Mouse (Mus musculus) gastrocnemius, adult 2 months (tissue): ENCODE data around the gene Heca. TPM values are rescaled to one million over a fixed set of nuclear protein-coding genes. Genes with fewer than 3 reads are reported as not detected.
"Not testable (repeated sequence)": the region's sequence is repeated elsewhere in the genome, so short reads cannot be mapped to it uniquely, and the experiment has no call there.

Source experiments
- DNase-seq: peaks from one replicate; pipeline ENCODE4 v3.0.0; 2022
- H3K27ac ChIP-seq: fragments of 200-600 bp; 2 replicates; pipeline ENCODE4 v1.8.1; 2022; ENCODE audit warnings: mild to moderate bottlenecking
- H3K4me3 ChIP-seq: fragments of 200-600 bp; 2 replicates; pipeline ENCODE4 v1.8.1; 2022; ENCODE audit warnings: mild to moderate bottlenecking, moderate library complexity
- CTCF ChIP-seq: fragments of 200-600 bp; IDR thresholded peaks from 2 replicates; pipeline ENCODE4 v1.8.1; 2022; ENCODE audit warnings: antibody characterized with exemption, mild to moderate bottlenecking, moderate library complexity
- intact Hi-C: fragments of 180-260 bp; cut with DNase I; formaldehyde crosslinking; loops from one replicate; pipeline ENCODE4 v1.15.1; 2025
- long read RNA-seq, 2 experiments: library from polyadenylated mRNA; stranded (forward); transcript quantifications; one replicate each; pipeline ENCODE4 v2.0.0; 2021
- total RNA-seq, 2 experiments: library from RNA; stranded (reverse); gene quantifications; 2 replicates each; pipeline ENCODE4 v1.2.3; 2021

Gene Heca
- total RNA-seq: 10 to 100 TPM; 17.1 to 18.6 TPM
- long read RNA-seq, experiment 1, full-length matches to known transcripts: 39 of 48 reads
- long read RNA-seq, experiment 1, partial matches to known transcripts: 5 of 48 reads
- long read RNA-seq, experiment 1, other reads (novel, unspliced or antisense): 4 of 48 reads
- long read RNA-seq, experiment 2, full-length matches to known transcripts: 28 of 31 reads
- long read RNA-seq, experiment 2, partial matches to known transcripts: 2 of 31 reads
- long read RNA-seq, experiment 2, other reads (novel, unspliced or antisense): 1 of 31 reads

DNA sequence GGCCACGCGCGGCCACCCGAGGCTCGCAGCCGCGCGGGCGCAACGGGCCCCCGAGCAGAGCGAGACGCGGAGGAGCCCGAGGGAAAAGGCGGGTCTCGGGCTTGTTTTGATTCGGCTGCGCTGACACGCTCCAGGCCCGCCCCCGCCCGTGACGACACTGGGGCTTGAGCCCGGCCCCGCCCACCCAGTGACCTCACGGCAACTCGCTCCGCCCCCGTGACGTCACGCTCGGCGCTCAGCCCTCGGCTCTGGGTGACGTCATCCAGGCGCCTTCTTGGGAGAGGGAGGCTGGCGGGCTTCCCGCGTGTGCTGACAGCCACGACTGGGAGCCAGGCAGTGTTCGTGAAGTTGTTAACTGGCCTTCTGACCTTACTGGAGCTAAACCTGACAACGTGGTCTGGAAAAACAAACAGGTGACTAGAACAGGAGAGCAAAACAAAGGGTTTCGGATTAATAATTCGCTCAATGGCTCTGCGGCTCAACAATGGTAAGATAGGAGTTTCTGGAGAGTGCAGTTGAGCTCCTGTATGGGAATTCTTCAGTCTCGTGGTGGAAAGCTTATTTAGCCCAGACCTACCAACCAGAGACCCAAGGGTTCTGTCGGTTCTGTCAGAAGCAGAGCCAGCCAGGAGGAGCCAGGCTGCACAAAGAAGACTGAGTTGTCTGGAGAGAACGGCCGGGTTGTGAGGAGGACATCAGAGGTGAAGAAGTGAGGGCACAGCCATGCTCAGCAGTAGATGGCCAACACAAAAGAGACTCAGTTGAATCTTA, at the start of gene Heca:
TSS of gene Heca (minus strand) at position 108 of the 771 bp plus-strand sequence.
- Histone ChIP-seq H3K4me3 (peak within 1 kb of the TSS; percentile 88), H3K27ac (peak within 1 kb of the TSS; percentile 87)
- no peak for TF ChIP-seq CTCF
- intact Hi-C loops: no loop called here
- peak; percentile 92 for DNase-seq

DNA sequence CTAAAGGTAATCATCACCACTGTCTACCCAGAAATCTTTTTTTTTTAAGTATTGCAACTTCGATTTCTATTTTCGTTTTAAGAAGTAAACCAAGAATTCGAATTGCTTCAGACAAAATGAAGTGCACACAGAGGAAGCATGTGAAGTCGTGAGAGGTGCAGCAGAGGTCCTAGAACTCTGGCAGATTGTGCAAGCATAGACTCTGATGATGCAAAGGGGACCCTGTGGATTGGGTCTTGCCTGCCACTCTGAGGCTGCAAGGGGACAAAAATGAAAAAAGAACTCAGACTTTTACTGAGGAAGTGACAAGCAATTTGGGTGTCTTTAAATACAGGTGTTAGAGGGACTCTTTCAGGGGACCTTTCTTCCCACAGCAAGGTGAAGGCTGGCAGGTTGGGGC, 42.7 kb upstream of the Heca start:
- no peak for DNase-seq
- Histone ChIP-seq H3K27ac (no peak overlapping the region), H3K4me3 (no peak overlapping the region)
- intact Hi-C loops: no loop called here
- no peak for TF ChIP-seq CTCF

- no peak for DNase-seq
- no peak overlapping the region for H3K4me3 ChIP-seq
- intact Hi-C loops: no loop called here
- H3K27ac ChIP-seq: no peak overlapping the region
- TF ChIP-seq CTCF: no peak
Observed at GRCm38 (mm10) chr10:17989136-17989535, 41.3 kb upstream of the Heca start.

DNA sequence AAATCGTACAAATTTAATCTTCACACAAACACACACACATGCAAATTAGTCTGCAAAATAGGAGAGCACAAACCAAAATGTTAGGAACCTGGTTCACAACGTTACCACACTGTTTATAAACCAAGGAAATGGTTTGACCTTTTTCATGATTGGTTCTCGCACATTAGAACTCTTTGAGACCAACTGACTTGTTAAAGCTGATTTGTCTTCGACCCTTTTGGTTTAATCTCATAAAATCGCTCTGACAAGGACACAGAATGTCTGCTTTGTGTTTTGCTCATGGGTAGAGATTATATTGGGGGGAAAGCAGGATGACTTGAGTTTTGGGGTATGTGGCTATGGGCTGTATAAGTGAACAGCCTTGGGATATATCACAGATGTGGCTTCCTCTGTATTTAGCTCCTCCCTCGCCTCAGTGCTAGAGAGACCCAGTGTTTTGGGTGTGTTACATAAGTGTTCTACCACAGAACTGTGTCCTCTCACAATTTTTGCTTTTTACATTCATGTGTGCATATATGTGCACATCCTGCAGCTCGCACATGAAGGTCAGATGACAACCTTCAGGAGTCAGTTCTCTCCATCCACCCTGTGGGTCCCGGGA, 40.1 kb upstream of the Heca start:
- intact Hi-C loops: no loop called here
- no peak overlapping the region for H3K27ac ChIP-seq
- DNase-seq: no peak
- H3K4me3 ChIP-seq: no peak overlapping the region
- no peak for TF ChIP-seq CTCF

- intact Hi-C loops: no loop called here
- TF ChIP-seq CTCF: no peak
Observed at GRCm38 (mm10) chr10:17983313-17983712, 35.4 kb upstream of the Heca start.

DNA sequence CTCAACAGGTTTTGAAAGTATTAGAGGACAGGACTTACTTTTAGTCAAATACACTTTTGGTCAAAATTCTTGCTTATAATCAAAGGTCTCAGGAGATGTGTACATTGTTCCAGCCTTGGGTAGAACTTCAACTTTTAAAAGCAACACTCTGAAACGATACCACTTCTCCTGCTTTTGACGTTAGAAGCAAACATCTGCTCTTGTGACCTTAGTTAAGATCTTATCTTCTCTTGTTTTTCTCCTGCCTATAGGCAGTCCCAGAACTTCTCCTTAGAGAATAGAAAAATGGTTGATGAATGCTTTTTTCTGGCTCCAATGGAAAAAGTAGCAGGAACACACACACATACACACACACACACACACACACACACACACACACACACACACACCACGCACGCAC, 18.2 kb upstream of the Heca start:
- TF ChIP-seq CTCF: no peak
- DNase-seq: no peak
- intact Hi-C loops: no loop called here
- no peak overlapping the region for H3K4me3 ChIP-seq
- no peak overlapping the region for H3K27ac ChIP-seq

More at GRCm38 (mm10) chr10:17983313-17983712, 35.4 kb upstream of the Heca start:
- Histone ChIP-seq H3K27ac (no peak overlapping the region), H3K4me3 (no peak overlapping the region)
- DNase-seq: peak; percentile 84

DNA sequence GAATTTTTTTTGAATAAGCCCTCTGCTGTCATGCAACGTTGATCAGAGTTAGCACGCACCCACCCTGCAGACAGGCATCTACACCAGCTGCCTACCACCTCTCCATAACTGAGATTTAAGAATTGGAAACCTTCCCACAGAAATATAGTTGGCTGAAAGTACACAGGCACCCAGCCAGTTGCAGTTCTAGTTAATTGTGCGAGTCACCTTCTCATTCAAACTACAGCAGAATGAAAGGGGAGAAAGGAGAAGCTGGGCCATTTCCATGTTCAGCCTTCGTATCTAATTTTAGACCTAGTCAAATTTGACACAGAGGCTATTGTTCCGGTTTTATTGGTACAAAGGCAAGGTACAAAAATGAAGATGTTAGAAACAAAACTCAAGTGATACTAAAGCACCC, 2.9 kb upstream of the Heca start:
- Histone ChIP-seq H3K4me3 (no peak overlapping the region), H3K27ac (no peak overlapping the region)
- TF ChIP-seq CTCF: no peak
- intact Hi-C loops: loop anchor here (5.0 kb wide), 1 partner anchor 72 kb away; the partner anchor contains the start of gene Abracl
- no peak for DNase-seq

GRCm38 (mm10) chr10:17947175-17947906, 526 bp downstream of the Heca start:
- intact Hi-C loops: no loop called here
- DNase-seq: peak; percentile 87
- TF ChIP-seq CTCF: no peak
- peak overlapping the region; percentile 88 for H3K4me3 ChIP-seq
- H3K27ac ChIP-seq: peak overlapping the region; percentile 87

- H3K4me3 ChIP-seq: peak overlapping the region; percentile 88
- H3K27ac ChIP-seq: peak overlapping the region; percentile 87
- DNase-seq, intact Hi-C loops: not testable (repeated sequence)
Observed at GRCm38 (mm10) chr10:17946799-17947174, 1.1 kb downstream of the Heca start.

GRCm38 (mm10) chr10:17946046-17946445, 1.8 kb downstream of the Heca start:
- intact Hi-C loops: no loop called here
- no peak for DNase-seq
- no peak for TF ChIP-seq CTCF
- Histone ChIP-seq H3K4me3 (peak overlapping the region; percentile 88), H3K27ac (no peak overlapping the region)

GRCm38 (mm10) chr10:17933622-17934021, 14.2 kb downstream of the Heca start:
- intact Hi-C loops: no loop called here
- Histone ChIP-seq H3K4me3 (no peak overlapping the region), H3K27ac (no peak overlapping the region)
- DNase-seq: no peak
- TF ChIP-seq CTCF: no peak

DNA sequence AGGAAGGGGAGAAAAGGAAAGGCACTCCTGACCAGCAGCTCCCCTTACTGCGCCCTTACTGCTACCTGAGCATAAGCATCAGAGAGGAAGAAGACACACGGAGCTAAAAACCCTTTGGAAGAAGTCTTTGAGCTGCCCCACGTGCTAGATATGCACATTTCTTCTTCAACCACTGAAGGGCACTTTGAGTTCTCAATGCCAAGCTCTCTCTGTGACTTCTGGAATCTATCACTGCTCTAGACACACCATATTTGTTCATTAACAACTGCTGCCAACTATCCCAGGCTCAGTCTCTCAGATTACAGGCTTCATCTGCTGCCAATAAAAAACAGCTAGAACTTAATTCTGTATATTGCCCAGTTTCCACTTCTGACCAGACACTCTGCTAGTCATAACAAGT, 15.7 kb downstream of the Heca start:
- intact Hi-C loops: no loop called here
- peak; percentile 36 for DNase-seq
- TF ChIP-seq CTCF: no peak
- Histone ChIP-seq H3K4me3 (peak overlapping the region; percentile 11; the same call in 1 of the 2 replicates), H3K27ac (peak overlapping the region; percentile 81)
